In genomic region chrX:51938076-51938475, GRCm38 (mm10) we compare ENCODE assay signal across 24 mouse cellular contexts. TPM values are rescaled to one million over a fixed set of nuclear protein-coding genes. Genes with fewer than 3 reads are reported as not detected.
"Had no signal": no experiment of that assay in that cellular context is flagged by ENCODE, and none has a peak within 500 bp of the region (broad histone marks: within the 10 kb centered on the region; RNA-seq: fewer than 3 reads in every experiment).

No protein-coding gene starts in this region.

- H3K4me1 ChIP-seq: midbrain, embryonic 10.5 days; midbrain, embryonic 12.5 days; neural tube, embryonic 12.5 days had no signal

- H3K4me3 ChIP-seq: midbrain, embryonic 10.5 days; midbrain, embryonic 12.5 days; neural tube, embryonic 12.5 days had no signal

- DNase-seq: lung, adult 18-20 months; lung, embryonic 14.5 days; lung, postnatal 10 days; lung, postnatal 4 days; midbrain, embryonic 14.5 days; right cerebral cortex, postnatal 14 days; spleen, adult 18-20 months; thymus, adult 18-20 months; thymus, postnatal 14 days; thymus, postnatal 36 days had no signal

- H3K9ac ChIP-seq: lung, embryonic 14.5 days; midbrain, embryonic 12.5 days; neural tube, embryonic 12.5 days had no signal

- H3K9me3 ChIP-seq: midbrain, embryonic 10.5 days; midbrain, embryonic 12.5 days; neural tube, embryonic 12.5 days had no signal

- H3K4me2 ChIP-seq: lung, embryonic 14.5 days; midbrain, embryonic 12.5 days; neural tube, embryonic 12.5 days had no signal

- H3K27me3 ChIP-seq: midbrain, embryonic 12.5 days; neural tube, embryonic 12.5 days had no signal

- H3K27ac ChIP-seq: midbrain, embryonic 10.5 days; midbrain, embryonic 12.5 days; neural tube, embryonic 12.5 days had no signal

- H3K36me3 ChIP-seq: midbrain, embryonic 10.5 days; midbrain, embryonic 12.5 days; neural tube, embryonic 12.5 days had no signal

RNA-seq across cellular contexts. Expression of gene 1700080O16Rik, which starts 34.5 kb away (rescaled TPM):
- total RNA-seq: megakaryocyte, adult 5-6 weeks; megakaryocyte-erythroid progenitor cell, adult 5-6 weeks; midbrain, postnatal 0 days; monocyte, adult 5-6 weeks; neutrophil, adult 5-6 weeks had no signal
- polyA plus RNA-seq: liver, embryonic 16.5 days; lung, embryonic 14.5 days; lung, embryonic 16.5 days; midbrain, embryonic 10.5 days; midbrain, embryonic 12.5 days; midbrain, embryonic 14.5 days; midbrain, postnatal 0 days; neural tube, embryonic 12.5 days; neural tube, embryonic 14.5 days; stomach, embryonic 14.5 days; stomach, embryonic 16.5 days; thymus, postnatal 0 days had no signal
